Mouse (Mus musculus) T-helper 17 cell (primary cell): ENCODE results near the gene St3gal6.

Experiments
- in situ Hi-C, 2 experiments: fragments of 300-600 bp; cut with MboI, MseI; formaldehyde crosslinking; loops; 1 replicate in 1 of 2; 2 replicates in 1 of 2; pipeline ENCODE4 v1.15.1; 2025; ENCODE audit warnings: high pct_unique_total_duplicates in 2 of 2

St3gal6 gene

DNA sequence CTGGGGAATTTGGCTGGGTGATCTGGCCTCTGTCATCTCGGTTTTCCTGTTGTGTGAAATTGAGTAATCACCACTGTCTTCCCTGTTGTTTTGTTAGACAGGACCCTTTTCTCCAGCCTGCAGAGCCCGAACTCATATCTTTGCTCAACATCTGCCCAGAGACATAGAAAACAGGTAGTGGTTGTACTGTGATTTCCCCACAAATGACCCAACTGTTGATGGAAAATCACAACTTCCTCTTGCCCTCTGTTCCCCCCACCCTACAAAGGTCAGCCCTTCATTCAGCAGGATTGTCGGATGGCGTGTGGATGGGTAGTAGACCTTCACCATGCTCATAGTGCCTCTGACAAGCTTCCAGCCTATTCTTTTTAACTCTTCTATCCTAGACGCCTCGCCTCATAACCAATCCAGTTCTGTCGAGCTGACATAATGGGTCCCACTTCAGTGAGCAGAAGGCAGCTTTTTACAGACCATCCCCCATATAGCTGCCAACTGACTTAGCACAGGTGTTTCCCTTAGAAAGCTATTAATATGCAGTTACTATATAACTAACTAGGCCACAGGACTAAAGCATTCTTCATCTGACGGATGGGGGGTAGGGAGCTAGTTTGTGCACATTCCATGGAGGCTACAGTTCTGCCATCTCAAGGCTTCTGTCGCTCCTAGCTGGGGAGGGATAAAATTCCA is 42.7 kb downstream of the St3gal6 start:
- in situ Hi-C loops = no loop called here

DNA sequence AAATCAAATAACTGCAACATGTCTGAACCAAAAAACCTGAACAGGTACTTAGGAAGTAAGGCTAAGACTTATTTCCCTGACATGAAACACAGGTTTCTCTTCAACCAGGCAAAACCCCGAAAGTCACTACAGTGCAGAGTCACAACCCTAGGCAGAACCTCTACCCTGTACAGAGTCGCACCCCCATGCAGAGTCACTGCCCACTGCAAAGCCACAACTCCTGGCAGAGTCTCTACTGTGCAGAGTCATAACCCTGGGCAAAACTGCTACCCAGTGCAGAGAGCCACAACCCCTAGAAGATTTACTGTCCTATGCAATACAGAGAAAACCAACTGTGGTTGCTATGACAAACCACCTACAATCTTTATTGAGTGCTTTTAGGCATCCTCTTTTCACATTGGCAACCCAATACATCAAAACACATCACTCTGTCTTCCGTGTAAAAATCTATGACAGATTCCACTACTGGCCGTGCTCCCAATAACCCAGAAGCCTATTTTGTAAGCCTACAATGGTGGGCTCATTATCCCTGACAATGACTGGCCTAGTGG is 44.1 kb downstream of the St3gal6 start:
- in situ Hi-C loops = no loop called here

- in situ Hi-C loops = no loop called here
Measured at GRCm38 (mm10) chr16:58476363-58476762, 47.7 kb downstream of the St3gal6 start.

DNA sequence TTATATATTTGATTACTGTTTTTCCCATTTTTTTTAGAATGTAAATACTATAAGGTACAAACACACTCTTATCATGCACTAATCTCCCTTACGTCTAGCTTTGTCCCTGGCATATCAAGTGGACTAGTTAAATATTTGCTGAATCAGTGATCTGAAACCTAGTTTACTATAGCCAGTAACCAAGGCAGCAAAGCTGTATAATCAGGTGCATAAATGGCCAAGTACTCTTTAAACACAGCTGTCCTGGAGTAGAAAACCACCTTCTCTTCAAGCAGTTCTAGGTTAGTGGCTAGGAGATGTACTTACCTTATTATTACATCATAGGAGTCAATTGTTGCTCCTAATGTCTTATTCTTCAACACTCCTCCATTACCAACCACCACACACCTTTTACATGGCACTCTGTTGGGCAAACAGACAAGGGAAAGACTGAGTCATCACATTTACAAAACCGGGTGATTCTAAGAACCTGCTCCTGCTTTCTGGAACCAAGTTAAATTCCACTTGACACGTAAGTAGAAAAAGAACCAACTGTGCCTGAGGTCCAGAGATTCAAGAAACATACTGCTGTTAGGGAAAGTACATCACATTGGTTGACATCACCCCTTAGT is 48.4 kb downstream of the St3gal6 start:
- in situ Hi-C loops = no loop called here

GRCm38 (mm10) chr16:58474875-58475274 is 49.2 kb downstream of the St3gal6 start:
- in situ Hi-C loops = loop anchor here in 1 of 2 experiments (5.0 kb wide), 1 partner anchor 47 kb away; the partner anchor contains the start of gene St3gal6

- in situ Hi-C loops = loop anchor here in 1 of 2 experiments (5.0 kb wide), 1 partner anchor 51 kb away; the partner anchor contains the start of gene St3gal6
Measured at GRCm38 (mm10) chr16:58470841-58471240, 53.2 kb downstream of the St3gal6 start.

- in situ Hi-C loops = loop anchor here in 1 of 2 experiments (5.0 kb wide), 1 partner anchor 52 kb away; the partner anchor contains the start of gene St3gal6
Measured at GRCm38 (mm10) chr16:58470061-58470460, 54.0 kb downstream of the St3gal6 start.

DNA sequence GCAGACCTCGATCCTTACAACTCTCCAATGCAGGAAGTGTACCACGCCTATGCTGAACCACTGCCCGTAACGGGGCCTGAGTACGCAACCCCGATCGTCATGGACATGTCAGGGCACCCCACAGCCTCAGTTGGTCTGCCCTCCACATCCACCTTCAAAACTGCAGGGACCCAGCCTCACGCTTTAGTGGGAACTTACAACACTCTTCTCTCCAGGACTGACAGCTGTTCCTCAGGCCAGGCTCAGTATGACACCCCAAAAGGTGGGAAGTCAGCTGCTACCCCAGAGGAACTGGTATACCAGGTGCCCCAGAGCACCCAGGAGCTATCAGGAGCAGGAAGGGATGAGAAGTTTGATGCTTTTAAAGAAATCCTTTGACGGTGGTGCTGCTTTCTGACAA is 58.6 kb downstream of the St3gal6 start:
- in situ Hi-C loops = no loop called here

DNA sequence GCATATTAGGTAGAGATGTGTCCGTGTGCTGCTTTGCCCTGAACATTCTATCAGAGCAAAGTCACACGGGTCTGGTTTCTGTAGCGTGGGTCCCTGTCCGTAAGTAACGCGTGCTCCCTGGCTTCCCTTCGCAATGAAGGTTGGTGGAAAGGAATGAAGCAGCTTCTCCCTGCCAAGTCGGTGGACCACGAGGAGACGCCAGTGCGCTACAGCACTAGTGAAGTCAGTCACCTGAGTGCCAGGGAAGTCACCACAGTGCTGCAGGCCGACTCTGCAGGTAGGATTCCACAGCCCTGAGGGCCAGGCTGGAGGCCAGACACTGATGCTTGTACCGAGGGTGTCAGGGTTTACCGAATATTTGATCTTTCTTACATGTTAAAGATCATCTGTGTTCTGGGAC is 60.0 kb downstream of the St3gal6 start:
- in situ Hi-C loops = loop anchor here (5.0 kb wide), 5 partner anchors 48 to 203 kb away; no protein-coding TSS in a partner anchor

DNA sequence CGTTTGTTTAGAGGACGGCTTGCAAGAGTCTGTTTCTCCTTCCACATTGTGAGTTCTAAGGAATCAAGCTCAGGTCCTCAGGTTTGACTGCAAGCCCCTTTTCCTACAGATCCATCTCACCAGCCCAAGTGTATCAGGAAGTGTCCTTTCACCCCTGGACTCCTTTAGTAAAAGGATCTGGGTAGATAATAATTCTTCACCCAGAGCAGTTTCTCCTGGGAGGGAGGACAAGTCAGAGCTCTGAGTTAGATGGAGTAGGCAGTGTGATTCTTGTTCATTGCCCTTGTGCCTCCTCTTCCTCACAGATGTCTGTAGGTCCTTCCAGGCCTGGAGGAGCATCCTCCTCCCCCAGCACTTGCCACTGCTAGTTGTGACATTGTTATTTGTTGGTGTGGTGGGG is 61.5 kb downstream of the St3gal6 start:
- in situ Hi-C loops = loop anchor here (5.0 kb wide), 5 partner anchors 50 to 205 kb away; no protein-coding TSS in a partner anchor

- in situ Hi-C loops = loop anchor here (5.0 kb wide), 5 partner anchors 50 to 205 kb away; no protein-coding TSS in a partner anchor
Measured at GRCm38 (mm10) chr16:58461856-58462518, 62.1 kb downstream of the St3gal6 start.

DNA sequence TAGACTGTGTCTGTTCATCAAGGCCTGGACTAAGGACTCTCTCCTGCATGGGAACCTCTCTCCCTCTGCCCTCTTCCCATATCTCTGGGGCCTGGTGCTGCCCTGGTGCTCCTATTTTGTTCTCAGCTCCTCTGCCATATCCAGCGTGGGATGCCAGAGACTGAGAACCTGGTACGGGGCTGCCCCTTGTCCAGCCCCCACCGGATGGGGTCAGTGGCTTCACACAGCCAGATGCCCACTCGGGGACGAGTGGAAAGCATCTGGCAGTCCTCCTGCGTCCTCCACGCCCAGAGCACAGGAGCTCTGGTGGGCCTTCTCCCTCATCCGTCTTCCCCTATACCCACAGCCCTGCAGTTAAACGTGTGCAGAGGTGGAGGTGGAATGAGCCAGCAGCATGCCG is 63.7 kb downstream of the St3gal6 start:
- in situ Hi-C loops = loop anchor here (5.0 kb wide), 5 partner anchors 52 to 207 kb away; no protein-coding TSS in a partner anchor

- in situ Hi-C loops = loop anchor here (5.0 to 10.0 kb wide), 6 partner anchors 52 to 295 kb away; no protein-coding TSS in a partner anchor
Measured at GRCm38 (mm10) chr16:58459966-58460365, 64.1 kb downstream of the St3gal6 start.

GRCm38 (mm10) chr16:58456991-58457390 is 67.1 kb downstream of the St3gal6 start:
- in situ Hi-C loops = loop anchor here in 1 of 2 experiments (10.0 kb wide), 1 partner anchor 298 kb away; no protein-coding TSS in a partner anchor

DNA sequence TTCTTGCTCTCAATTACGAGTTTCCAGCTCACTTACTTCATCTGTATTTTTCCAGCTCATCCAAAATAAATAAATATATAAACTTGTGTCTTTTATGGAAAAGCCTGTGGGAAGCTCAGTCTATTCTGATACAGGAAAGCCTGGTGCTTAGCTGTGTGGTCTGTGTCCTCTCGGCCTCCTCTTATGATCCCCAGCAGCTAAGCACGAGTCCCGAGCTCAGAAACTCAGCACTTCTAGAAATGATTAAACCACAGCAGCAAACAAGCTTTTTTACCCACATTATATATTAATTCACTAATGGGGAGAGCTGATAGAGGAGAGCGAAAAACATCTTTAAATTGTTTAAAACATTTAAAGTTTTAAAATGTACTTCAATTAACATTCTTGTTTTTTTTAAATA is 67.6 kb downstream of the St3gal6 start:
- in situ Hi-C loops = loop anchor here in 1 of 2 experiments (10.0 kb wide), 1 partner anchor 298 kb away; no protein-coding TSS in a partner anchor

DNA sequence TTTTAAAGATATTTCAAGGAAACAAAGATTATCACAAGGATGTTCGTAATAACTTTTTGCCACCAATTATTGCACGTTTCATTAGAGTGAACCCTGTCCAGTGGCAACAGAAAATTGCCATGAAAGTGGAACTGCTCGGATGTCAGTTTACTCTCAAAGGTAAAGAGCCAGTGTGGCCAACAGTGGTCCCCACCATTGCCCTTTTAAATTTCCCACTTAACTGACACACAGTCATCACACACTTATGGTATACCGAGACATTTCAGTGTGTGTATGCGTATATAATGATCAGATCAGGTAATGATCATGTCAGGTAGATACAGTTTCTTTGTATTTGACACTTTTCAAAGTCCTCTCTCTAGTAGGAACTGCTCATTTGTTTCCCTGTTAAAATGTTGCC is 68.9 kb downstream of the St3gal6 start:
- in situ Hi-C loops = loop anchor here in 1 of 2 experiments (10.0 kb wide), 1 partner anchor 300 kb away; no protein-coding TSS in a partner anchor

DNA sequence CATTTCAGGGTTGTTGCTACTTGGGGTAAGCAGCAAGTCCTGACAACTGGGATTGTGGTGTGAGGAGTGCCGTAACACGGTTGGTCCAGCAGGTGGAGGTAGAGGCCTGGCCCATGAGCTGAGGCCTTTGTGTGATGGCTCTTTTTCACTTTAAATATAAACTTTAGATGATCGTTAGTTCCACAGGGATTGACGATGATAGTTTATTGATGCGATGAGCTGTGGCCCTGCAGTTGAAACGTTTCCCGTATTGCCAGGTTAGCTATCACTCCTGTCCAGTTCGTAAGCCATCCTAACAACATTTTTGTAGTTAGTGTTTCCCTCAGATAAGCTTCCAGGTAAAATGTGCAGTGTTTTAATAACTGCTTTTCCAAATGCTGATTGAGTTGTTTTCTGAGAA is 69.4 kb downstream of the St3gal6 start:
- in situ Hi-C loops = loop anchor here in 1 of 2 experiments (5.0 to 10.0 kb wide), 2 partner anchors 300 to 948 kb away; no protein-coding TSS in a partner anchor

DNA sequence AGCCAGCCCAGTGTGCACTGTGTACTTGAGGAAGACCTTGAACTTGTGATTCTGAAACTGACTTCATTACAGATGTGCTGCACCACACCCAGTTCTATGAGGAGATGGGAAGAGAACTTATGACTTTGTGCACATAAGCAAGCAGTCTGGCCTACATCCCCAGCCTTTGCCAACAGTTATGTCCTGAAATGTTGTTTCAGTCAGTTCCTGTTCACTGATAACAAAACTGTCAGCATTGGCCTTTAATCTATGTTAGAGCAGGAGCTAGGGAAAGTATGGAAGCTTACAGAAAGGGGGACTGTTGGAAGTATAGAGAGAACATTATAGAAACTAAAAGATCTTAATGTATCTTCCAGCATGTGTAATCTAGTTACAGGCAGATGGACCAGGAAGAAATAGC is 70.2 kb downstream of the St3gal6 start:
- in situ Hi-C loops = loop anchor here in 1 of 2 experiments (5.0 to 10.0 kb wide), 2 partner anchors 301 to 948 kb away; no protein-coding TSS in a partner anchor

DNA sequence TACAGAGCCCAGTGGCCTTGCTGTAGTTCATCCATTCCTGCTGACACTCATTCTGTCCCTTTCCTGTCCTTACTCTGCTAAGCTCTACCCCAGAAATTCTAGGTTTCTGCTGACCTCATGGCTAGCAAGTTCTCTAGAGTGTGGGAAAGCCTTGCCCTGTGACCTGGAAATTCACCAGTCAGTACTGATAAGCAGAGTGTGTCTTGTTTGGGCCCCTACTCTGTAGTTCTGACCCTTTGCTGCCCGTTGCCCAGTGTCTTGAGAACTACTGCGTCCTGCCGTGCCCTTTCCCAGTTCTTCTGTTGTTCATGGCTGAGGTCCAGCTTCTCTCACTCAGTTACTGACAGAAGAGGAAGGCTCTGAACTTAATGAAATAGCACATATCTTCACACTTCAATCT is 70.9 kb downstream of the St3gal6 start:
- in situ Hi-C loops = loop anchor here in 1 of 2 experiments (5.0 to 10.0 kb wide), 2 partner anchors 302 to 949 kb away; no protein-coding TSS in a partner anchor

GRCm38 (mm10) chr16:58451647-58452046 is 72.4 kb downstream of the St3gal6 start:
- in situ Hi-C loops = loop anchor here in 1 of 2 experiments (5.0 to 10.0 kb wide), 2 partner anchors 303 to 951 kb away; no protein-coding TSS in a partner anchor

DNA sequence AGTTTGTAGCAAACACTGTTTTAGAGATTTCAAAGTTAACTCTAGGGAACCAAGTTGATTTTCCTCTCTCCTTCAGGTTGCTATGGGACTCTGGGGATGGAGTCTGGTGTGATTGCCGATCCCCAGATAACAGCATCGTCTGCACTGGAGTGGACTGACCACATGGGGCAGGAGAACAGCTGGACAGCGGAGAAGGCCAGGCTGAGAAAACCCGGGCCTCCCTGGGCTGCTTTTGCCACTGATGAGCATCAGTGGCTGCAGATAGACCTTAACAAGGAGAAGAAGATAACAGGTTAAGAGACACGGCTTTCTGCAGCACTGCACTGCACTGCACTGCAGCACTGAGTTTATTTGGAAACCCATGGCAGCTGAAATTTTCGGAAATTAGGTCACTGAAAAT is 73.4 kb downstream of the St3gal6 start:
- in situ Hi-C loops = loop anchor here in 1 of 2 experiments (5.0 to 10.0 kb wide), 2 partner anchors 304 to 952 kb away; no protein-coding TSS in a partner anchor
